Mouse (Mus musculus): ENCODE data around the gene Ucp3. TPM values are rescaled to one million over a fixed set of nuclear protein-coding genes. Genes with fewer than 3 reads are reported as not detected.

Ucp3 gene
- total RNA-seq (2014; rRNA removed) (not detected in 2 replicates), polyA plus RNA-seq (2015; fragmentation: Nextera tagmentation; extraction: Ambion mirVana) (0.06 and 0.16 TPM in 2 replicates)

DNA sequence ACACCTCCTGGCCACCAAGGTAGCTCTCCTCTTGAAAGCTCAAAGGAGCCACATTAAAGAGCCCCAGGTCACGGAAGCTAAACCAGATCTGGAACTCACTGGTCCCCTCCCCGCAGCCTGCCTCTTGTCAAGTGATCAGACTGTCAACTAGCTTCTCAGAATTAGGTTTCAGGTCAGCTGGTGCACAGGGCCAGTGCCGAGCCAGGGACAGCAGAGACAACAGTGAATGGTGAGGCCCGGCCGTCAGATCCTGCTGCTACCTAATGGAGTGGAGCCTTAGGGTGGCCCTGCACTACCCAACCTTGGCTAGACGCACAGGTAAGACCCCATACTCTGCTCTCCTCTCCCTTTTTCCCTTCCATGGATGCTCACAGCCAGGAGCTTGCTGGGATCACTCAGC is at the start of gene Ucp3:
Gene Ucp3 (plus strand): TSS at position 214 of the 400 bp plus-strand sequence.
- H3K4me2 ChIP-seq (ENCODE audit: low read depth, low read length, poor library complexity, severe bottlenecking) = no peak within 1 kb of the TSS
- 85% methylated on average over 6 of the region's 6 CpGs for WGBS
- DNase-seq (ENCODE audit: low spot score) (no peak), ATAC-seq (ENCODE audit: low FRiP score) (no peak)
- H3K36me3 ChIP-seq (ENCODE audit: insufficient read depth, low read length) = peaks cover 16% of the 10 kb centered on the region; the same call in 1 of the 2 replicates
- H3K27ac ChIP-seq (ENCODE audit: low read depth, low read length) = no peak within 1 kb of the TSS
- no peaks in the 10 kb centered on the region for H3K9me3 ChIP-seq (ENCODE audit: low read length)
- H3K9ac ChIP-seq (replicated peaks; ENCODE audit: low read length, poor library complexity, severe bottlenecking) = no peak within 1 kb of the TSS
- H3K4me1 ChIP-seq (ENCODE audit: insufficient read depth, low read length) = no peaks in the 10 kb centered on the region
- no peak for TF ChIP-seq CTCF (IDR thresholded peaks at IDR 0.05)
- H3K27me3 ChIP-seq (ENCODE audit: insufficient read depth, low read length) = no peaks in the 10 kb centered on the region
- no peak within 1 kb of the TSS for H3K4me3 ChIP-seq (ENCODE audit: low read depth, low read length)

DNA sequence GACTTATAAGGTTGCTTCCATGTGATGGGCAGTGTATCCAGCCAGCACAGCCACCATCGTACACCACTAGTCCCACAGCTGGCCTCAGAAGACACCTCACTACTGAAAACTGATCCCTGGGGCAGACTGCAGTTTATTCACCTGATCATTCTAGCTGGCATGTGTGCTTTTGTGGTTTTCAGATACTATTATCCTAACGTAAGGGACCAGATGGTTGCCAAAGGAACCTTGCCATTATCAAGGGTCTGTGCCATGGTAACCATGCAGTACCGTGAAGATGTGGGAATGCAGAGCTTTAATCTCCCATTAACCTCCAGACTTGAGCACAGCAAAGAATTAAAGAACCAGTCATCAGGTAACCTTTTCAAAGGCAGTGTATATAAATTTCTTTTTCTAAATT is 47.0 kb upstream of the Ucp3 start:
- Histone ChIP-seq H3K9me3 (ENCODE audit: low read length) (no peaks in the 10 kb centered on the region), H3K4me2 (ENCODE audit: low read depth, low read length, poor library complexity, severe bottlenecking) (no peak overlapping the region), H3K4me1 (ENCODE audit: insufficient read depth, low read length) (no peaks in the 10 kb centered on the region), H3K36me3 (ENCODE audit: insufficient read depth, low read length) (peaks cover 47% of the 10 kb centered on the region), H3K27me3 (ENCODE audit: insufficient read depth, low read length) (no peaks in the 10 kb centered on the region), H3K9ac (replicated peaks; ENCODE audit: low read length, poor library complexity, severe bottlenecking) (no peak overlapping the region), H3K27ac (ENCODE audit: low read depth, low read length) (no peak overlapping the region), H3K4me3 (ENCODE audit: low read depth, low read length) (no peak overlapping the region)
- TF ChIP-seq CTCF (IDR thresholded peaks at IDR 0.05) = no peak
- WGBS = 70% methylated on average over 3 of the region's 3 CpGs
- ATAC-seq (ENCODE audit: low FRiP score) (no peak), DNase-seq (ENCODE audit: low spot score) (no peak)

DNA sequence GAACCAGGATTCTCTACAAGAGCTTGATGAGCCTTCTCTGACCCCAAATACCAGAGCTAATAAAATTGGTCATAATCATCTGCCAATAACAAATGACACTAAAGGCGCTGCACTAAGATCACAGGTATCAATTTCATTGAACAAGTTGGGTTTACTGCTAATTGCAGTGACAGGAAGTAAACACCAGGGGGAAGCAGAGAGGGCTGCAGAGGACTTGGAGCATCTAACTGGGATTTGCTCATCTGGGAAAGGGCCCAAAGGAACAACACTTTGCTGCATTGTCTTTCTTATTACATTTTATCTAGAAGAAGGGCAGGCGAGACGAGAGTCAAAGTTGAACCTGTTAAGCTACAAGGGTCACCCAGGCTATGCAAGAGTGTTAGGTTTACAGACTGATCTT is 43.7 kb upstream of the Ucp3 start:
- peak; percentile 97 for TF ChIP-seq CTCF (IDR thresholded peaks at IDR 0.05)
- H3K36me3 ChIP-seq (ENCODE audit: insufficient read depth, low read length) = peaks cover 68% of the 10 kb centered on the region
- no peaks in the 10 kb centered on the region for H3K9me3 ChIP-seq (ENCODE audit: low read length)
- H3K27me3 ChIP-seq (ENCODE audit: insufficient read depth, low read length) = no peaks in the 10 kb centered on the region
- H3K9ac ChIP-seq (replicated peaks; ENCODE audit: low read length, poor library complexity, severe bottlenecking) = no peak overlapping the region
- peak; percentile 62 for DNase-seq (ENCODE audit: low spot score)
- H3K4me1 ChIP-seq (ENCODE audit: insufficient read depth, low read length) = no peaks in the 10 kb centered on the region
- no peak for ATAC-seq (ENCODE audit: low FRiP score)
- no peak overlapping the region for H3K4me2 ChIP-seq (ENCODE audit: low read depth, low read length, poor library complexity, severe bottlenecking)
- 62% methylated on average over 3 of the region's 3 CpGs for WGBS
- H3K27ac ChIP-seq (ENCODE audit: low read depth, low read length) = no peak overlapping the region
- no peak overlapping the region for H3K4me3 ChIP-seq (ENCODE audit: low read depth, low read length)

DNA sequence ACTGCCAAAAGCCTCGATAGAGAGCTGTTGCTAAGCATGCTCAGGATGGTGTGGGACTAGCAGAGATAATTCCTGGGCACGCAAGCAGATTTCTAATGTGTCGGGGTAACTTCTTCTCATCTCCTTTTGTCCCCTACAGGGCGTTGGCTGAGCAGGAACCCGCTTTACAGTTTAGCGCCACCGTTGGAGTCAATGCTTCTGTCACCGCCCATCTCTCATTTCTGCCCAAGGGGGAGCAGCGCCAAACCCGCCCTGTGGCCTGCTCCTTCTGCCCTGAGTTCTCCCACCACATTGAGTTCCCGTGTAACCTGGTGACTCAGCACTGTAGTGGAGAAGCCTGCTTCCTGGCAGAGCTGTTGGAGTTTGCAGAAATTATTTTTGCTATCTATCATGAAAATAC is 42.9 kb upstream of the Ucp3 start:
- no peaks in the 10 kb centered on the region for H3K9me3 ChIP-seq (ENCODE audit: low read length)
- H3K4me2 ChIP-seq (ENCODE audit: low read depth, low read length, poor library complexity, severe bottlenecking) = no peak overlapping the region
- no peaks in the 10 kb centered on the region for H3K4me1 ChIP-seq (ENCODE audit: insufficient read depth, low read length)
- no peak for TF ChIP-seq CTCF (IDR thresholded peaks at IDR 0.05)
- H3K4me3 ChIP-seq (ENCODE audit: low read depth, low read length) = no peak overlapping the region
- no peak overlapping the region for H3K27ac ChIP-seq (ENCODE audit: low read depth, low read length)
- ATAC-seq (ENCODE audit: low FRiP score) (no peak), DNase-seq (ENCODE audit: low spot score) (no peak)
- no peak overlapping the region for H3K9ac ChIP-seq (replicated peaks; ENCODE audit: low read length, poor library complexity, severe bottlenecking)
- H3K27me3 ChIP-seq (ENCODE audit: insufficient read depth, low read length) = no peaks in the 10 kb centered on the region
- 89% methylated on average over 11 of the region's 11 CpGs for WGBS
- peaks cover 60% of the 10 kb centered on the region for H3K36me3 ChIP-seq (ENCODE audit: insufficient read depth, low read length)

DNA sequence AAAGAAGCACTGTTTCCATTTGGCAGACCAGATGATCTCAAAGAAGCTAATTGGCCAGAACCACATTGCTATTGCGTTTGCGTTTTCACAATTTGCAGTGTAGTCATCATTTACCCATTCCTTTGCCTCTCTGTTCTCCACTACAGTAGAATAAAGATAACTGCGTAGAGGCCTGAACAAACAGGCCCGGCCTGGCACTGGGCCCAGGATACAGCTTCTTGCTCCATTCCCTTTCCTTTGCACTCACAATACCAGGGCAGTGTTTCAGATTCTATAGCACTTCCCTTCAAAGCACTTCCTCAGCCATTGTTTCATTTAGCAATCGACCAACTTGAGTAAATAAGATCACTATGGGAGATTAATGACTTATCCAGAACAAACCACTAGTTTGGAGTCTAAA is 41.7 kb upstream of the Ucp3 start:
- ATAC-seq (ENCODE audit: low FRiP score) (no peak), DNase-seq (ENCODE audit: low spot score) (peak; percentile 9)

DNA sequence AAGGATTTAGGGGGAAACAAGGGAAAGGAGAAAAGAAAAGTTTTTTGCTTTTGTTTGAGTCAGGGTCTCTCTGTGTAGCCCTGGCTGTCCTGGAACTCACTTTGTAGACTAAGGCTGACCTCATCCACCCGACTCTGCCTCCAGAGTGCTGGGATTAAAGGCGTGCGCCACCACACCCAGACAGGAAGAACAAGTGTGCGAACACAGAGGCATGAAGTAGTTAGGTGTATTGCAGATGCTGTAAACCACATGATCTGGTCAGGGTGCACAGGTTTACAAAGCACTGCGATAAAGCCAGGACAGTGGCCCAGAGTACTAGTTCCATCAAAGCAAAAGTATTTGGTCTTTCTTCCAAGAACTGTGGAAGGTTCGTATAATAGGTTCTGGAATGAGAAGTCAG is 39.5 kb upstream of the Ucp3 start:
- WGBS = 96% methylated on average over 6 of the region's 6 CpGs
- Histone ChIP-seq H3K4me2 (ENCODE audit: low read depth, low read length, poor library complexity, severe bottlenecking) (no peak overlapping the region), H3K9me3 (ENCODE audit: low read length) (no peaks in the 10 kb centered on the region), H3K9ac (replicated peaks; ENCODE audit: low read length, poor library complexity, severe bottlenecking) (no peak overlapping the region), H3K36me3 (ENCODE audit: insufficient read depth, low read length) (peaks cover 59% of the 10 kb centered on the region), H3K4me1 (ENCODE audit: insufficient read depth, low read length) (no peaks in the 10 kb centered on the region), H3K4me3 (ENCODE audit: low read depth, low read length) (no peak overlapping the region), H3K27me3 (ENCODE audit: insufficient read depth, low read length) (no peaks in the 10 kb centered on the region), H3K27ac (ENCODE audit: low read depth, low read length) (no peak overlapping the region)
- no peak for TF ChIP-seq CTCF (IDR thresholded peaks at IDR 0.05)
- no peak for ATAC-seq (ENCODE audit: low FRiP score)
- no peak for DNase-seq (ENCODE audit: low spot score)

More for the DNA sequence above, 41.7 kb upstream of the Ucp3 start:
- H3K36me3 ChIP-seq (ENCODE audit: insufficient read depth, low read length) = peaks cover 55% of the 10 kb centered on the region
- H3K27me3 ChIP-seq (ENCODE audit: insufficient read depth, low read length) = no peaks in the 10 kb centered on the region
- H3K4me1 ChIP-seq (ENCODE audit: insufficient read depth, low read length) = no peaks in the 10 kb centered on the region
- no peak overlapping the region for H3K4me3 ChIP-seq (ENCODE audit: low read depth, low read length)
- no peak for TF ChIP-seq CTCF (IDR thresholded peaks at IDR 0.05)
- H3K27ac ChIP-seq (ENCODE audit: low read depth, low read length) = no peak overlapping the region
- WGBS = 82% methylated on average over 5 of the region's 5 CpGs
- no peaks in the 10 kb centered on the region for H3K9me3 ChIP-seq (ENCODE audit: low read length)
- no peak overlapping the region for H3K4me2 ChIP-seq (ENCODE audit: low read depth, low read length, poor library complexity, severe bottlenecking)
- H3K9ac ChIP-seq (replicated peaks; ENCODE audit: low read length, poor library complexity, severe bottlenecking) = no peak overlapping the region
